Mouse (Mus musculus): ENCODE results near the gene Riox1. TPM values are rescaled to one million over a fixed set of nuclear protein-coding genes. Genes with fewer than 3 reads are reported as not detected.
"Not testable (repeated sequence)": the region's sequence is repeated elsewhere in the genome, so short reads cannot be mapped to it uniquely, and the experiment has no call there.

Gene Riox1
- polyA plus RNA-seq, 1 experiment from 2014 or later: 7.2 TPM

DNA sequence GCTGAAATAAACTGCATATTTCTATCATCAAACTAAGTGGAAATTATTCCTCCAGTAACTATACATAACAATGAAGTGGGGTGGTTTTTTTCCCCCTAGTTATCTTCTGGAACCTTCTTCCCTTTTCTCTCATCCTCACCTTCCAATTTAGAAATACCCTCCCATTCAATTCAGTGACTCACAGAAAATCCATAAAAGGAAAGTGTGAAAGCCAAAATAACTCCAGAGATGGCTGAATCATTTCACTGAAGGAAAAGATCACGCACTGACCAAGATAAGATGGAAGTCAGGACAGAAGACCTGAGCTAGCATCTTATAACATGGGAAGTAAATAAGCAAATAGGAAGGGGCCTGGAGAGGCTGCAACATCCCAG lies 26.9 kb upstream of the Riox1 start:
- 88% methylated on average over 1 of the region's 1 CpGs for WGBS
- Histone ChIP-seq H3K4me2 (ENCODE audit: low read length) (no peak overlapping the region), H3K27ac (ENCODE audit: low read depth, low read length) (no peak overlapping the region), H3K27me3 (replicated peaks; ENCODE audit: control insufficient read depth, insufficient read depth, low read length) (no peaks in the 10 kb centered on the region), H3K4me3 (ENCODE audit: low read length) (no peak overlapping the region), H3K9me3 (ENCODE audit: control insufficient read depth, low read length) (no peaks in the 10 kb centered on the region), H3K4me1 (ENCODE audit: control insufficient read depth, insufficient read depth, low read depth, low read length) (peaks cover 19% of the 10 kb centered on the region), H3K36me3 (ENCODE audit: control insufficient read depth, insufficient read depth, low read length) (no peaks in the 10 kb centered on the region), H3K9ac (ENCODE audit: low read depth, low read length) (no peak overlapping the region)
- ATAC-seq: no peak

GRCm38 (mm10) chr12:83924332-83924731 lies 26.1 kb upstream of the Riox1 start:
- no peaks in the 10 kb centered on the region for H3K36me3 ChIP-seq (ENCODE audit: control insufficient read depth, insufficient read depth, low read length)
- no peaks in the 10 kb centered on the region for H3K9me3 ChIP-seq (ENCODE audit: control insufficient read depth, low read length)
- H3K9ac ChIP-seq (ENCODE audit: low read depth, low read length): no peak overlapping the region
- WGBS: 64% methylated on average over 3 of the region's 3 CpGs
- no peak for ATAC-seq
- peaks cover 18% of the 10 kb centered on the region for H3K4me1 ChIP-seq (ENCODE audit: control insufficient read depth, insufficient read depth, low read depth, low read length)
- no peak overlapping the region for H3K27ac ChIP-seq (ENCODE audit: low read depth, low read length)
- H3K4me2 ChIP-seq (ENCODE audit: low read length): no peak overlapping the region
- H3K4me3 ChIP-seq (ENCODE audit: low read length): no peak overlapping the region
- no peaks in the 10 kb centered on the region for H3K27me3 ChIP-seq (replicated peaks; ENCODE audit: control insufficient read depth, insufficient read depth, low read length)

DNA sequence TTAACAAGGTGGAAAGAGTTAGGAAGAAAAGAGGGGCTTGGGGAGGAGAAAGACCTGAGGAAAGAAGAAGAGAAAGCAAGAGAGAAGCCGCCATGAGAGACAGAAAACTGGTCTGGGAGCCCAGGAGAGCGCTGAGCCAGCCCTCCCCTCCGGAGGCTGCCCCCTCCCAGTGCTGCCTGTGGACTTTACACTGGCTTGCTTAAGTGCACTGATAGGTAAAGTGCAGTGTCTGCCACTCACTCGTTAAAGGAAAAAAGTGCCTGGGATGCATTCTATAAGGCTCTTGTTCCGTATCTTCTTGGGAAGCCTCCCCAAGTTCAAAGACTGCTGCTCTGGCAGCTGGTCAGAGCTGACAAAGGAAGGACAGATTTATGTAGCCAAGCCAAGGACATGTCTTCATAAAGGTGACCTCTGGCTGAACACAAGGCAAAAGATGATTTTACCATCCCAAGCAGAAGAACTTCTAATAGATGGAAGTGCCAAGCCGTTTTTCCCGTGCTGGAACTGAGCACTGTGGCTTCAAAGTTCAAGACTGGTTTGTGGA lies 25.2 kb upstream of the Riox1 start:
- Histone ChIP-seq H3K27ac (ENCODE audit: low read depth, low read length) (no peak overlapping the region), H3K9me3 (ENCODE audit: control insufficient read depth, low read length) (no peaks in the 10 kb centered on the region), H3K4me1 (ENCODE audit: control insufficient read depth, insufficient read depth, low read depth, low read length) (peaks cover 12% of the 10 kb centered on the region), H3K9ac (ENCODE audit: low read depth, low read length) (no peak overlapping the region), H3K4me2 (ENCODE audit: low read length) (no peak overlapping the region), H3K4me3 (ENCODE audit: low read length) (no peak overlapping the region), H3K27me3 (replicated peaks; ENCODE audit: control insufficient read depth, insufficient read depth, low read length) (no peaks in the 10 kb centered on the region), H3K36me3 (ENCODE audit: control insufficient read depth, insufficient read depth, low read length) (no peaks in the 10 kb centered on the region)
- no peak for ATAC-seq
- 68% methylated on average over 7 of the region's 7 CpGs for WGBS

DNA sequence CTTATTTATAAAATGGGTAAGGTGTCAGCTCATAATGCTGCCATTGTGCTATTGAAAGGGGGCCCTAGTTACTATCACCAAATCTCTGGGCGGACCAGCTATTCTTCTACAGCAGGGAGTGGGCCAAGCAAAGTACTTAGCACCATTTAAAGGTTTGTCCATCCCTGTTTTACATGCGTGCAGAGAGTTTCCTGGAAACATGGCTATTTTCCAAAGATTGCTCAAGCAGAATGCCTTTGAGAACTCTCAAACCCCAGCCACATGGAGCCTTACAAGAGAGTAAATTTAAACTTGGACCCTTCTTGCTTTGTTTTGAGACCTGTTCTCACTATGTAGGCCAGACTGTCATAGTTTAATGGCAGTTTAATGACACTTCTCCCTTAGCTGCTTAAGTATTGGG lies 24.3 kb upstream of the Riox1 start:
- no peak overlapping the region for H3K9ac ChIP-seq (ENCODE audit: low read depth, low read length)
- no peak overlapping the region for H3K4me3 ChIP-seq (ENCODE audit: low read length)
- no peaks in the 10 kb centered on the region for H3K36me3 ChIP-seq (ENCODE audit: control insufficient read depth, insufficient read depth, low read length)
- no peak for ATAC-seq
- H3K9me3 ChIP-seq (ENCODE audit: control insufficient read depth, low read length): no peaks in the 10 kb centered on the region
- peaks cover 6% of the 10 kb centered on the region for H3K4me1 ChIP-seq (ENCODE audit: control insufficient read depth, insufficient read depth, low read depth, low read length)
- H3K27ac ChIP-seq (ENCODE audit: low read depth, low read length): no peak overlapping the region
- no peaks in the 10 kb centered on the region for H3K27me3 ChIP-seq (replicated peaks; ENCODE audit: control insufficient read depth, insufficient read depth, low read length)
- no peak overlapping the region for H3K4me2 ChIP-seq (ENCODE audit: low read length)
- 75% methylated on average over 2 of the region's 2 CpGs for WGBS

- Histone ChIP-seq H3K4me1 (ENCODE audit: control insufficient read depth, insufficient read depth, low read depth, low read length) (peaks cover 3% of the 10 kb centered on the region; the same call in 1 of the 2 replicates), H3K4me3 (ENCODE audit: low read length) (no peak overlapping the region), H3K27me3 (replicated peaks; ENCODE audit: control insufficient read depth, insufficient read depth, low read length) (no peaks in the 10 kb centered on the region), H3K9me3 (ENCODE audit: control insufficient read depth, low read length) (no peaks in the 10 kb centered on the region), H3K9ac (ENCODE audit: low read depth, low read length) (no peak overlapping the region), H3K4me2 (ENCODE audit: low read length) (no peak overlapping the region), H3K27ac (ENCODE audit: low read depth, low read length) (no peak overlapping the region), H3K36me3 (ENCODE audit: control insufficient read depth, insufficient read depth, low read length) (no peaks in the 10 kb centered on the region)
- WGBS: 88% methylated on average over 4 of the region's 4 CpGs
- no peak for ATAC-seq
Measured at GRCm38 (mm10) chr12:83927747-83928146, 22.7 kb upstream of the Riox1 start.

- Histone ChIP-seq H3K9ac (ENCODE audit: low read depth, low read length) (no peak overlapping the region), H3K9me3 (ENCODE audit: control insufficient read depth, low read length) (no peaks in the 10 kb centered on the region), H3K4me2 (ENCODE audit: low read length) (no peak overlapping the region), H3K27ac (ENCODE audit: low read depth, low read length) (no peak overlapping the region), H3K36me3 (ENCODE audit: control insufficient read depth, insufficient read depth, low read length) (no peaks in the 10 kb centered on the region), H3K4me3 (ENCODE audit: low read length) (no peak overlapping the region), H3K4me1 (ENCODE audit: control insufficient read depth, insufficient read depth, low read depth, low read length) (no peaks in the 10 kb centered on the region), H3K27me3 (replicated peaks; ENCODE audit: control insufficient read depth, insufficient read depth, low read length) (no peaks in the 10 kb centered on the region)
- no peak for ATAC-seq
- WGBS: 26% methylated on average over 2 of the region's 2 CpGs
Measured at GRCm38 (mm10) chr12:83929186-83929804, 21.1 kb upstream of the Riox1 start.

- H3K9me3 ChIP-seq (ENCODE audit: control insufficient read depth, low read length): no peaks in the 10 kb centered on the region
- no peak overlapping the region for H3K27ac ChIP-seq (ENCODE audit: low read depth, low read length)
- H3K4me1 ChIP-seq (ENCODE audit: control insufficient read depth, insufficient read depth, low read depth, low read length): no peaks in the 10 kb centered on the region
- no peak overlapping the region for H3K9ac ChIP-seq (ENCODE audit: low read depth, low read length)
- H3K4me3 ChIP-seq (ENCODE audit: low read length): no peak overlapping the region
- no peaks in the 10 kb centered on the region for H3K27me3 ChIP-seq (replicated peaks; ENCODE audit: control insufficient read depth, insufficient read depth, low read length)
- no peaks in the 10 kb centered on the region for H3K36me3 ChIP-seq (ENCODE audit: control insufficient read depth, insufficient read depth, low read length)
- H3K4me2 ChIP-seq (ENCODE audit: low read length): no peak overlapping the region
- ATAC-seq: no peak
- WGBS: 74% methylated on average over 10 of the region's 10 CpGs
Measured at GRCm38 (mm10) chr12:83937600-83937999, 12.8 kb upstream of the Riox1 start.

DNA sequence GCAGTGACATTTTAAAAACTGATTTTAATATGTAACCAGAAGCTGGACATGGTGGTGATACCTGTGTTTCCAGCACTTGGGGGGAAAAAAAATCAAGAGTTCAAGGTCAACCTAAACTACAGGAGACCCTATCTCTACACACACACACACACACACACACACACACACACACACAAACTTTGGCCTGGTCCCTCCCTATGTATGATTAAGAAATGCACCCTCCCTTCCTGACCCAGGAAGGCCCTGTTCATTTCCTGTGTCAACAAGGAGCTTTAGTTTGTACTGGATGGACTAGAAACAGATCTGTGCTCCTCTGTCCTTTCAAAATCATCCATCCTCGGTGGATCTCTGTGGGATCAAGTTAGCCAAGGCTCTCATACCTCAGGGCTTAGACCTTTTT lies 11.8 kb upstream of the Riox1 start:
- not testable (repeated sequence) for H3K4me2 ChIP-seq (ENCODE audit: low read length); H3K27me3 ChIP-seq (replicated peaks; ENCODE audit: control insufficient read depth, insufficient read depth, low read length); ATAC-seq; H3K9me3 ChIP-seq (ENCODE audit: control insufficient read depth, low read length); H3K9ac ChIP-seq (ENCODE audit: low read depth, low read length); H3K36me3 ChIP-seq (ENCODE audit: control insufficient read depth, insufficient read depth, low read length); H3K4me1 ChIP-seq (ENCODE audit: control insufficient read depth, insufficient read depth, low read depth, low read length); H3K27ac ChIP-seq (ENCODE audit: low read depth, low read length); H3K4me3 ChIP-seq (ENCODE audit: low read length)
- 48% methylated on average over 1 of the region's 1 CpGs for WGBS

- WGBS: 73% methylated on average over 2 of the region's 2 CpGs
- no peak for ATAC-seq
- Histone ChIP-seq H3K4me1 (ENCODE audit: control insufficient read depth, insufficient read depth, low read depth, low read length) (no peaks in the 10 kb centered on the region), H3K27me3 (replicated peaks; ENCODE audit: control insufficient read depth, insufficient read depth, low read length) (no peaks in the 10 kb centered on the region), H3K4me3 (ENCODE audit: low read length) (no peak overlapping the region), H3K36me3 (ENCODE audit: control insufficient read depth, insufficient read depth, low read length) (no peaks in the 10 kb centered on the region), H3K4me2 (ENCODE audit: low read length) (no peak overlapping the region), H3K27ac (ENCODE audit: low read depth, low read length) (no peak overlapping the region), H3K9ac (ENCODE audit: low read depth, low read length) (no peak overlapping the region), H3K9me3 (ENCODE audit: control insufficient read depth, low read length) (no peaks in the 10 kb centered on the region)
Measured at GRCm38 (mm10) chr12:83939332-83939731, 11.1 kb upstream of the Riox1 start.

Data from hindbrain, embryonic 16.5 days (tissue).